Mouse (Mus musculus) E14TG2a.4 (cell line): ENCODE measurements at regions not wholly inside any gene's neighbourhood (a gene's known extent, or its start where the extent isn't known, plus 50 kb on each side); places are given as distances from the start of the nearest gene placed in this dataset.

ENCODE experiments used
- H3K27me3 ChIP-seq: 2 replicates; pipeline ENCODE4 v1.6.1; 2014; ENCODE audit warnings: low read length, control low read depth; ENCODE audit not compliant: insufficient read depth
- H3K36me3 ChIP-seq: 2 replicates; pipeline ENCODE4 v1.6.1; 2014; ENCODE audit warnings: low read length, control low read depth; ENCODE audit not compliant: insufficient read depth
- H3K4me1 ChIP-seq: replicated peaks from 2 replicates; pipeline ENCODE4 v1.6.1; 2014; ENCODE audit warnings: low read depth, low read length, control low read depth
- H3K4me3 ChIP-seq: replicated peaks from 2 replicates; pipeline ENCODE4 v1.5.1; 2014; ENCODE audit warnings: mild to moderate bottlenecking, low read length
- H3K9me3 ChIP-seq: 2 replicates; pipeline ENCODE4 v1.6.1; 2014; ENCODE audit warnings: low read length, control low read depth
- CTCF ChIP-seq: conservative IDR thresholded peaks from 2 replicates; pipeline ENCODE4 v1.5.1; 2014; ENCODE audit warnings: low read length
- NANOG ChIP-seq: IDR thresholded peaks from 2 replicates; pipeline ENCODE4 v1.6.1; 2014; ENCODE audit warnings: borderline replicate concordance, low read length, mixed read lengths
- POU5F1 ChIP-seq: IDR thresholded peaks from 2 replicates; pipeline ENCODE4 v1.6.1; 2014; ENCODE audit warnings: low read length, borderline replicate concordance

DNA sequence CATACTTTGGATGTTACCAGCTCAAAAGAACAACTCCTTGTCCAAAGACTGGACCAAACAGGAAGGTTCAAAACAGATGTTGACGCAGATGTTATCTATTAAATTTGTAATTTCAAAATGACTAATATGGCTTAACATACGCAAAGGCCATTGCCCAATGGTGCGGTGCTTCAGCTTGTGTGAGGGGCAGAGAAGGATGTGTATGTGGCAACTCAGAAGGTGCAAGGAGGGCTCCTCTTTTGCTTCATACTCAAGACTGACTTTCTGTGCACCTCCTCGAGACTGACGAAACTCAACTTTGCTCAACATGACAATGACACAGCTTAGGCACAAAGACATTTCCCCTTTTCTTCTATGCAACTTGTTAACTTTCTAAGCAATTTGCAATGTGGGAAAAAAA is 186.3 kb upstream of the Thbs1 start:
- H3K4me3 ChIP-seq = no peak overlapping the region
- H3K4me1 ChIP-seq = no peaks in the 10 kb centered on the region
- no peaks in the 10 kb centered on the region for H3K36me3 ChIP-seq
- TF ChIP-seq CTCF = no peak
- TF ChIP-seq NANOG = no peak
- H3K9me3 ChIP-seq = no peaks in the 10 kb centered on the region
- no peaks in the 10 kb centered on the region for H3K27me3 ChIP-seq

DNA sequence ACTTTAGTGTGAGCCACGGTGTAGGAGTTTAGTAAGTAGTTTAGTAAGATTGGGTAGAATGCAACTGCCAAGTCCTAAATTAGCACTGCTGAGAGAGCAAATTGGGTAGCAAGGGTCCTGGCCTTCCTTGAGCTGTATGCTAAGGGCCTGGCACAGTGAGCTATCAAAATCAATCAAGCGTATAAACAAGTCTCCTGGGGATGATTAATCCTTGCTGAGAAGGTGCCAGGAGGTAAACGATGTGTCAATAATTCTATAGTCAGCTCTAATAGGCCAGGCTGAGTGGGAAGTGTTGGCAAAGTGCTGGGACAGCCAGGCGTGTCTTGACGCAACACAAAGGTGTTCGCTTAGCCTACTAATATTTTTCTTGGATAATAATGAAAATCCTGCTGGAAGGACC is 183.6 kb upstream of the Thbs1 start:
- Histone ChIP-seq H3K36me3 (no peaks in the 10 kb centered on the region), H3K4me3 (no peak overlapping the region), H3K27me3 (no peaks in the 10 kb centered on the region), H3K9me3 (no peaks in the 10 kb centered on the region), H3K4me1 (no peaks in the 10 kb centered on the region)
- TF ChIP-seq CTCF (no peak), POU5F1 (no peak), NANOG (no peak)

DNA sequence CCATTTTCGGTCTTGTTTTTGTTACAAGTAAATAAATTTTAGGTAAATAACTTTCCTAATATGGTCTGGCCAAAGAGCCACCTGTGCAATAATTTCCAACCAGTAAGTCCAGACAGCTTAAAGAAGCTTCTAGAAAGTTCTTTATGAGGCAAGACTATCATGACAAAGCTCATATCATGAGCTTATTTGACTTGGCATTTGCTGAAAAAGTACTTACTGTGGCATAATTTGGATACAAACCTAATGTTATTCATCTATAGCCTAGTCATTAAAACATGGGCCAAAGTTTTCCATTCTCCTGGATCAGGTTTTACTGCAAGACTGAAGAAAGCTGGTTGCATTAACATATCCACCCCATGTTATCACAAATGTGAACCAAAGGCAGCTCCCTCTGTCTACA is 182.1 kb upstream of the Thbs1 start:
- Histone ChIP-seq H3K4me1 (no peaks in the 10 kb centered on the region), H3K27me3 (no peaks in the 10 kb centered on the region), H3K36me3 (no peaks in the 10 kb centered on the region), H3K4me3 (no peak overlapping the region), H3K9me3 (no peaks in the 10 kb centered on the region)
- TF ChIP-seq POU5F1 = no peak
- no peak for TF ChIP-seq NANOG
- TF ChIP-seq CTCF = no peak

DNA sequence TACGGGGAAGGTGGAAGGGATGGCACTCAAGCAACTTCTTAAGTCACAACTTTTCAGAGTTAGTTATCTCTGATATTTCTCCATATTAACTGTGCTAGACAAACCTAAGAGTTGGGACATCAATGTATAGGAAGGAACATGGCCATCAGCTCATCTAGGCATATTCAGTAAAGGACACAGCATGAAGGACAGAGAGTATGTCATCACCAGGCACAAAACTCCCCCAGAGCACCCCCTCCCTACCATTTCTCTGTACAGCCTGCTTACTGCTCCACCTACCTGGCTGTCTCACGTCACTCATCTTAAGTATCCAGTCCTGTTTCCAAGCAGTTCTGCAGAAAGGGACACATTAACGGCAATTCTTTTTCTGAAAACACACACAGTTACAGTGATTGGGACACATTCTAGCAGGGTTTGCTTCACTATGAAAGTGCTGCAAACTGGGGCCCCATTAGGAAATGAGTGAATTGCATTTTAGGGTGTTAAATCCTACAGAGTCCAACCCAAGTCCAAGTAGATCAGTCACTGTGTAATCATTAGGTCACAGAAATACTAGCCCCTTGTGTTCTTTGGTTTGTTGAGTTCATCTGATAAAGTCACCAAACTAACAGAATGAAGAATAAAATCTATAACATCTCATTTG is 180.7 kb upstream of the Thbs1 start:
- H3K9me3 ChIP-seq = no peaks in the 10 kb centered on the region
- TF ChIP-seq CTCF (no peak), POU5F1 (no peak), NANOG (no peak)
- H3K4me3 ChIP-seq = no peak overlapping the region
- H3K36me3 ChIP-seq = no peaks in the 10 kb centered on the region
- no peaks in the 10 kb centered on the region for H3K4me1 ChIP-seq
- H3K27me3 ChIP-seq = no peaks in the 10 kb centered on the region

DNA sequence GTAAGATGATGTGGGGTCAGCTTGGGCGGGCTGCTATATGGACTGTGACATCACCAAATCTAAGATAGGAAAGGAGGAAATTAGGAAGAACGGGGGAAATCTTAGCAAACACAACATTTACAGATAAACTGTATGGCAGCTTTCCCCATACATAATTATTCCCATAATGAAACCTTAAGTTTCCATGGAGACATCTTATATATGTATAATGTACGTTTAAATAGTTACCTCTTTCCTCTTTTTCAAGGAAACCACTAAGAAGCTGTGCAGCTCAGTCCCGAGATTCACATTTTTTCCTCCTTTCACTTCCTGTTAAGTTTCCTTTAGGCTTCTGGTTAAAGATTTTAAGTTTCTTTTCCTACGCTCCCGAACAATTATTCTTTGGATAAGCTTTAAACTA is 175.1 kb upstream of the Thbs1 start:
- no peaks in the 10 kb centered on the region for H3K27me3 ChIP-seq
- H3K4me1 ChIP-seq = no peaks in the 10 kb centered on the region
- H3K9me3 ChIP-seq = no peaks in the 10 kb centered on the region
- no peak overlapping the region for H3K4me3 ChIP-seq
- H3K36me3 ChIP-seq = no peaks in the 10 kb centered on the region
- TF ChIP-seq NANOG (no peak), POU5F1 (no peak), CTCF (no peak)

DNA sequence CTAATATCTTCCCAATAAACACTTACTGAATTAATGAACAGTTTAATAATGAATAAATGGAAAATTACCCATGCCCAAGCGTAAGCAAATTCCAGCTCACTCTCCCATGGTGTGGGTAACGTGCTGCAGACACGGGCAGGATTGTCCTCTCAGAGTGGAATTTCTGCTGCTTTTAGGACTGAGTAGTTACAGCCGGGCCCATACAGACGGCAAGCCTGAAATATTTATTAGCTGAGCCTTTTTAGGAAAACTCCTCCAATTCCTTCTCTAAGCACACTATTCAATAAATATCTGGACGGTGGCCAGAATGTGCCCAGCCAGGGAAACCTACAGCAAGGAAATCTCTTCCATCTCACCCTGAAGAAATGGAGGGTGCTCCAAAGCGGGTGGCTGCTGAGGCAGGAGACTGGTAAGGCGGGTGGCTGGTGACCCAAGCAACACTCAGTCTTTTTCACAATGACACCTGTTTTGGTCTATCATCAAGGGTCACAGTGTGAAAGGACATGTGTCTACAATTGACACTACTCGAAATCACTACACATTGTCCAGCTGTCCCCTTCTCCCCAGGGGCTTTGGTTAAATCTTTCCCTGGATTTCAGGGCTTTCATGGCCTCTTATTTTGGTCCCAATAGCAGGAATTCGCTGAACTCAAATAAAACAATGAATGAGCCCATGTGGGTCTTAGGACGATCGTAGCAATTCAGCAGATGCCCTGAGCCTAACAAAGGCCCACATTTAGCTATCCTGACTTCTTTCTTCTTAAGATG is 173.2 kb upstream of the Thbs1 start:
- Histone ChIP-seq H3K27me3 (no peaks in the 10 kb centered on the region), H3K9me3 (no peaks in the 10 kb centered on the region), H3K36me3 (no peaks in the 10 kb centered on the region), H3K4me3 (no peak overlapping the region), H3K4me1 (no peaks in the 10 kb centered on the region)
- TF ChIP-seq POU5F1 (no peak), NANOG (no peak), CTCF (no peak)

DNA sequence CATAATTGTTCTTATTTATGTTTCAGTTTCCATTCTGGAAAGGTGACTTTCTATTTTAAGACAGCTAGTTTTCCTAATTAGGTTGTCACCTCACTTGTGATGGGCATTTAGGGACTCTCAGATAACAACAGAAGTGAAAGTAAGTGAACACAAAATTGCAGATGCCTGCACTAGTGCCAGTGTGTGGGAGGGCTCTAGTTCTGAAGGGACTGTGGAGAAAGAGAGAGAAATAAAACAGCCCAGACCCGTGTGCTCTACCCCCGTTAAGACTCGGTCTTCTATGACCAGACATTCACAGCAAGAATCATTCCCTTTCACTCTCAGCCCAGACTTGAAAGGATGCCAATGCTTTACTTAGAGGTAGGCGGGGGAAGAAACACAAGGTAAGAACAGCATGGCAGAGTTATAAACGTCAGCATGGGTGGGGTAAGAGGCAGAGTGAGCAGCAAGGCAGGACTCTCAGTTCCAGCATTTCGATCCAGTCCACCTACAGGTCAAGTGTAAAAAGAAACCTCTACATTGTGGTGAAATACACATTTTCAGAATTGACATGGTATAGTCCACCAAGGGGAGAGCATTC is 170.1 kb upstream of the Thbs1 start:
- Histone ChIP-seq H3K27me3 (no peaks in the 10 kb centered on the region), H3K9me3 (no peaks in the 10 kb centered on the region), H3K36me3 (no peaks in the 10 kb centered on the region), H3K4me3 (no peak overlapping the region), H3K4me1 (no peaks in the 10 kb centered on the region)
- TF ChIP-seq POU5F1 (no peak), CTCF (no peak), NANOG (no peak)

DNA sequence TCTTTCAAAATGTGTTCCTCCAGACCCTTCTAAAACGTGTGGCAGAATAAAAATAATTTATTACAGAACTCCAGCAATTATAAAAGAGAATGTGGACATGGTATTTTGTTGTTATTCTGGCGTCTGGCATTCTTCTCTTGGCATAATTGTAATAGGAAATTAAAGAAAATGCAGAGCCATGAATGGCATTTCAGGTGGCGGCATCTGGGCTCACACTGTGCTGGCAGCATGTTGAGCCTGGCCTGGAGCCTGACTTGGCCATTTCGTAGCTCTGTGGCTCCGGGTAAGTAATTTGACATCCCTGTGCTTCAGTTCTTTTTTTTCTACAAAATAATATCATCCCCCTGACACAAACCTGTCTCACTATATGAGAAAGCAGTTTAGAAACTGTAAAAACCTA is 168.0 kb upstream of the Thbs1 start:
- H3K27me3 ChIP-seq = no peaks in the 10 kb centered on the region
- no peak for TF ChIP-seq NANOG
- TF ChIP-seq POU5F1 = no peak
- TF ChIP-seq CTCF = no peak
- H3K4me3 ChIP-seq = no peak overlapping the region
- H3K9me3 ChIP-seq = no peaks in the 10 kb centered on the region
- H3K36me3 ChIP-seq = no peaks in the 10 kb centered on the region
- no peaks in the 10 kb centered on the region for H3K4me1 ChIP-seq

DNA sequence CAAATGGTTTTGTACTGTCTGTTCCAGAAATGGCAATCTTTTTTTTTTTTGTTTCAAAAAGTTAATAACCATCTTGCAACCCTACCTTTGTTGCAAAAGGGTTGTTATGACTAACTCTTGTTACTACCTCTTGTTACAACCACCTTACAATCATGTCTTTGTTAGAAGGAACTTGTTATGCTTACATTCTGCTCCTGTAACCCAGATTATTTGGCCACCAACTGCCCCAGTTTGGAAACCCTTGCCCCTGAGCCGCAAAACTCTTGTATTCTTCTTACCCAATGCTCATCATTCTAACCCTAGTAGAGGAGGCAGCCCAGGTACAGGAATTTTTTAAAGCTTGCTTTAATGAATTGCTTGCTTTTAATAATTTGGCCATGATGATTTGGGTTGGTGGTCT is 167.4 kb upstream of the Thbs1 start:
- Histone ChIP-seq H3K36me3 (no peaks in the 10 kb centered on the region), H3K4me1 (no peaks in the 10 kb centered on the region), H3K9me3 (no peaks in the 10 kb centered on the region), H3K4me3 (no peak overlapping the region), H3K27me3 (no peaks in the 10 kb centered on the region)
- TF ChIP-seq CTCF (no peak), POU5F1 (no peak), NANOG (no peak)
